Mouse (Mus musculus) 3T3-L1 (cell line): Measurements from ENCODE around the gene Gfi1.

Experiments
- DNase-seq: peaks from one replicate; pipeline ENCODE4 v3.0.0-alpha.2; 2015; ENCODE audit warnings: low read depth, low spot score

Gfi1 gene

DNA sequence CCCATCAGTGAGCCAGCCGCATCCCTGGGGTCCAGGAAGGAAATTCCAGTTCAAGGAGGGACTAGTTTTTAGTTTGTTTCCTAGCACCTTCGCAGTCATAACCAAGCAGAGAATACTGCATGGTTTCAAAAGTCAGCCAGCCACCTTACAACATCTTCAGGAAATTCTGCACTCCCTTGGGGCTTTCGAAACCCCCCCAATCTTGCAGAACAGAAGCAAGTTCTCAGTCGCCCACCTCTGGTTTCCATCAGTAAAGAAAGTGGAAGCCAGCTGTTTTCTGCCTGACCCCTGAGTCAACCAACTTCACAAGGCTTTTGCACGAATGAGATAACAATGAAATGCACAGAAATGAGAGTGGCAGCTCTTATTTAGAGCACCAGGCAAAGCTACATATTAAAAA lies 47.4 kb downstream of the Gfi1 start:
- DNase-seq: no peak
